Mouse (Mus musculus) C2C12 (cell line): ENCODE data around the gene Cald1.

Source experiments
- CEBPB ChIP-seq: IDR thresholded peaks from one replicate; pipeline ENCODE4 v1.6.1; 2011; ENCODE audit warnings: low read depth, mild to moderate bottlenecking, control low read depth, moderate library complexity
- CTCF ChIP-seq: IDR thresholded peaks from one replicate; pipeline ENCODE4 v1.5.1; 2011; ENCODE audit not compliant: control insufficient read depth, insufficient read depth, insufficient read length
- MAX ChIP-seq: IDR thresholded peaks from one replicate; pipeline ENCODE4 v1.6.1; 2011; ENCODE audit warnings: mild to moderate bottlenecking, control low read depth
- MYOG ChIP-seq: IDR thresholded peaks from one replicate; pipeline ENCODE4 v1.6.1; 2011; ENCODE audit not compliant: control insufficient read depth, insufficient read length; ENCODE audit errors: extremely low read depth
- USF1 ChIP-seq: IDR thresholded peaks from one replicate; pipeline ENCODE4 v1.6.1; 2011; ENCODE audit warnings: low read depth, mild to moderate bottlenecking, control low read depth, moderate library complexity

DNA sequence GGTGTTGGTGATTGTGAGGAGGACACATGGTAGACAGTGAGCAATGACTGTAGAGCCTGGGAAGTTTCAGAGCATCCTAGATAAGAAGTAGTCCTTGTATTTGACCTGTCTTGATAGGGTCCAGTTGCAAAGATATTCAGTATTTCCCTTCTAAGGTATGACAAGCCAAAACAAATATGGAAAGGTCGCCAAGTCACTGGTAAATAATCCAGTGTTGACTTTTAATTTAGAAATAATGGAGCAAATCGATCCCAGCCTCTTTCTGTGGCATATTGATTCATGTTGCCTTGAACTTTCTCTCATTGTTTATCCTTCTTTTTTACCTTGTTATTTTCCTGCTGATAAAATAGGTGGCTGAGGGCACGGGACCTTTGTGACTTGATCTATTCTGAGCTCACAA lies 57.4 kb downstream of the Cald1 start:
- TF ChIP-seq CTCF (no peak), MAX (no peak), USF1 (no peak), MYOG (no peak), CEBPB (no peak)
